Mouse (Mus musculus) natural killer cell, adult 2 months (primary cell): ENCODE measurements around the gene Tbc1d30.
"Not testable (repeated sequence)": the region's sequence is repeated elsewhere in the genome, so short reads cannot be mapped to it uniquely, and the experiment has no call there.

Experiments used
- DNase-seq, 2 experiments: peaks; one replicate each; pipeline ENCODE4 v3.0.0; 2022; ENCODE audit warnings: low spot score in 2 of 2

Gene Tbc1d30

GRCm38 (mm10) chr10:121365781-121366272 lies 14.7 kb upstream of the Tbc1d30 start:
- peak; percentile 35 to 45 for DNase-seq

- DNase-seq = peak; percentile 69 to 78
Observed at GRCm38 (mm10) chr10:121364801-121365564, 13.9 kb upstream of the Tbc1d30 start, which contains the start of gene Gns. Gene Gns (plus strand): TSS chr10:121365090.

GRCm38 (mm10) chr10:121364306-121364705 lies 13.2 kb upstream of the Tbc1d30 start:
- no peak for DNase-seq

GRCm38 (mm10) chr10:121363201-121363600 lies 12.1 kb upstream of the Tbc1d30 start:
- no peak for DNase-seq

- DNase-seq = no peak
Observed at GRCm38 (mm10) chr10:121360358-121360757, 9.3 kb upstream of the Tbc1d30 start.

- no peak for DNase-seq
Observed at GRCm38 (mm10) chr10:121351692-121352290, 713 bp upstream of the Tbc1d30 start.

- DNase-seq = no peak
Observed at GRCm38 (mm10) chr10:121350357-121351065, 567 bp downstream of the Tbc1d30 start.

- DNase-seq = no peak
Observed at GRCm38 (mm10) chr10:121349244-121349643, 1.8 kb downstream of the Tbc1d30 start.

- DNase-seq = no peak
Observed at GRCm38 (mm10) chr10:121343867-121344266, 7.2 kb downstream of the Tbc1d30 start.

- DNase-seq = no peak
Observed at GRCm38 (mm10) chr10:121342260-121342659, 8.8 kb downstream of the Tbc1d30 start.

- no peak for DNase-seq
Observed at GRCm38 (mm10) chr10:121340754-121341593, 10.1 kb downstream of the Tbc1d30 start.

- not testable (repeated sequence) for DNase-seq
Observed at GRCm38 (mm10) chr10:121336536-121336935, 14.5 kb downstream of the Tbc1d30 start.

- DNase-seq = peak; percentile 53 to 70
Observed at GRCm38 (mm10) chr10:121334576-121334975, 16.5 kb downstream of the Tbc1d30 start.

GRCm38 (mm10) chr10:121330940-121331339 lies 20.1 kb downstream of the Tbc1d30 start:
- DNase-seq = peak; percentile 36 to 63

- no peak for DNase-seq
Observed at GRCm38 (mm10) chr10:121329586-121329985, 21.5 kb downstream of the Tbc1d30 start.

GRCm38 (mm10) chr10:121326167-121326566 lies 24.9 kb downstream of the Tbc1d30 start:
- no peak for DNase-seq

GRCm38 (mm10) chr10:121323493-121323892 lies 27.6 kb downstream of the Tbc1d30 start:
- no peak for DNase-seq

GRCm38 (mm10) chr10:121318397-121318950 lies 32.6 kb downstream of the Tbc1d30 start:
- DNase-seq = no peak

GRCm38 (mm10) chr10:121316361-121316760 lies 34.7 kb downstream of the Tbc1d30 start:
- peak in 1 of 2 experiments; percentile 18 for DNase-seq

- no peak for DNase-seq
Observed at GRCm38 (mm10) chr10:121315321-121316283, 35.5 kb downstream of the Tbc1d30 start.
